Mouse (Mus musculus) WW6 (cell line): ENCODE results near the gene Gm10720.
A peak's percentile ranks its signal among the peaks of the same experiment; 100 is the strongest.
"Not testable (repeated sequence)": the region's sequence is repeated elsewhere in the genome, so short reads cannot be mapped to it uniquely, and the experiment has no call there.

ENCODE experiments used
- DNase-seq: peaks from one replicate; pipeline ENCODE4 v3.0.0-alpha.2; 2013; ENCODE audit warnings: low read depth, low spot score

Gene Gm10720

GRCm38 (mm10) chr9:3015354-3015753, at the start of gene Gm10720:
Gene Gm10720, plus strand, starts transcription at chr9:3015654.
- not testable (repeated sequence) for DNase-seq

GRCm38 (mm10) chr9:3000445-3000972, 14.9 kb upstream of the Gm10720 start, which contains the start of gene Gm10722:
Gene Gm10722, plus strand, starts transcription at chr9:3000922.
- DNase-seq: peak; percentile 42

GRCm38 (mm10) chr9:3001006-3001405, 14.4 kb upstream of the Gm10720 start:
- DNase-seq: not testable (repeated sequence)

GRCm38 (mm10) chr9:3001948-3002659, 13.3 kb upstream of the Gm10720 start:
- DNase-seq: peak; percentile 31

GRCm38 (mm10) chr9:3002794-3003396, 12.6 kb upstream of the Gm10720 start, which contains the start of gene Gm11168:
Gene Gm11168, plus strand, starts transcription at chr9:3003346.
- not testable (repeated sequence) for DNase-seq

GRCm38 (mm10) chr9:3006179-3006578, 9.3 kb upstream of the Gm10720 start:
- not testable (repeated sequence) for DNase-seq

GRCm38 (mm10) chr9:3006636-3007035, 8.8 kb upstream of the Gm10720 start:
- DNase-seq: not testable (repeated sequence)

GRCm38 (mm10) chr9:3007272-3007671, 8.2 kb upstream of the Gm10720 start:
- peak; percentile 38 for DNase-seq

- DNase-seq: not testable (repeated sequence)
Measured at GRCm38 (mm10) chr9:3009331-3009730, 6.1 kb upstream of the Gm10720 start.

GRCm38 (mm10) chr9:3012054-3012621, 3.3 kb upstream of the Gm10720 start:
- not testable (repeated sequence) for DNase-seq

- not testable (repeated sequence) for DNase-seq
Measured at GRCm38 (mm10) chr9:3012733-3013279, 2.6 kb upstream of the Gm10720 start, which contains the start of gene Gm10721. Gene Gm10721, plus strand, starts transcription at chr9:3013140.

GRCm38 (mm10) chr9:3015896-3016295, 442 bp downstream of the Gm10720 start:
- not testable (repeated sequence) for DNase-seq

GRCm38 (mm10) chr9:3017108-3017507, 1.7 kb downstream of the Gm10720 start, which contains the start of gene Gm10719:
Gene Gm10719, plus strand, starts transcription at chr9:3017408.
- DNase-seq: not testable (repeated sequence)

- not testable (repeated sequence) for DNase-seq
Measured at GRCm38 (mm10) chr9:3018944-3019343, 3.5 kb downstream of the Gm10720 start.

GRCm38 (mm10) chr9:3019835-3020727, 4.6 kb downstream of the Gm10720 start:
- DNase-seq: not testable (repeated sequence)

GRCm38 (mm10) chr9:3022316-3023008, 7.0 kb downstream of the Gm10720 start:
- peak; percentile 34 for DNase-seq

- not testable (repeated sequence) for DNase-seq
Measured at GRCm38 (mm10) chr9:3023312-3023984, 8.0 kb downstream of the Gm10720 start, which contains the start of gene Gm10718. Gene Gm10718, plus strand, starts transcription at chr9:3023547.

GRCm38 (mm10) chr9:3023985-3024648, 8.7 kb downstream of the Gm10720 start:
- DNase-seq: not testable (repeated sequence)
